Mouse (Mus musculus): ENCODE results near the gene Thsd4.

GRCm38 (mm10) chr9:60521143-60521542, 703 bp downstream of the Thsd4 start:
- TF ChIP-seq GATA1 (IDR thresholded peaks at IDR 0.05; ENCODE audit: borderline replicate concordance, low read length) (no peak), FLI1 (IDR thresholded peaks at IDR 0.05; ENCODE audit: low read length) (no peak)
